Mouse (Mus musculus) kidney, postnatal 14 days (tissue): Measurements from ENCODE around the gene Tshz2.
A peak's percentile ranks its signal among the peaks of the same experiment; 100 is the strongest.
"Not testable (repeated sequence)": the region's sequence is repeated elsewhere in the genome, so short reads cannot be mapped to it uniquely, and the experiment has no call there.

Experiments
- DNase-seq: peaks from one replicate; pipeline ENCODE4 v3.0.0; 2022; ENCODE audit warnings: mixed read lengths

Tshz2 gene

DNA sequence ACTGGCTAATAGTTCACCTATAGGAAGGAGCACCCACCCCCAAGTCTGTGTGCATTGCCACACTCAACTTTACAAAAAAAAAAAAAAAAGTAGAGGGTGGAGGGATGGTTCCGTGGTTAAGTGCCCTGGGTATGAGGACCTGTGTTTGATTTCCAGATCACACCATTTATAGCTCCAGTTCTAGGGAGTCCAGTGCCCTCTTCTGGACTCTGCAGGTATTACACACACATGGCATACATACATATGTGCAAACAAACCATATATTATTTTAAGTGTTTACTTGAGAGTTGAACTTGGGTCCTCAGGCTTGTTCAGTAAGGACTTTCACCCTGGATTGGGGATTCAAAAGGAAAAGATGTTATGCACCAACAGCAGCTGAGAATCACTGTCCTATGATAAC is 127.3 kb downstream of the Tshz2 start:
- DNase-seq: no peak

DNA sequence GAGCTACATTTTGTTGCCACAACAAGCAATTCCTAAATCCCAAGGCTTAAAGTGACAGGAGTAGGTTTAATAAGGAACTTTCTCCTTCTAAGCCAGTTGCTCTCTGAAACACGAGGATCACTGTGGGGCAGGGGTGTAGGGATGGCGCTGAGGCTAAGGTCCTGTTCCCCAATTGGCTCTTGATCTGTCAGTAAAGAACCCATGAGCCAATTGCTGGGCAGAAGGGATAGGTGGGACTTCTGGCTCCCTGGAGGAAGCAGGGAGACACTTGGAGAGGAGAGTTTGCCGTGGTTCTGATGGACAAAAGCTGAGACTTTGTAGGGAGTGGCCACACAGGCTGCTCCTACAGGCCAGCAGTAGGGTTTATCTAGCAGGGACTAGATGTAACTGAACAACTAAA is 128.9 kb downstream of the Tshz2 start:
- no peak for DNase-seq

DNA sequence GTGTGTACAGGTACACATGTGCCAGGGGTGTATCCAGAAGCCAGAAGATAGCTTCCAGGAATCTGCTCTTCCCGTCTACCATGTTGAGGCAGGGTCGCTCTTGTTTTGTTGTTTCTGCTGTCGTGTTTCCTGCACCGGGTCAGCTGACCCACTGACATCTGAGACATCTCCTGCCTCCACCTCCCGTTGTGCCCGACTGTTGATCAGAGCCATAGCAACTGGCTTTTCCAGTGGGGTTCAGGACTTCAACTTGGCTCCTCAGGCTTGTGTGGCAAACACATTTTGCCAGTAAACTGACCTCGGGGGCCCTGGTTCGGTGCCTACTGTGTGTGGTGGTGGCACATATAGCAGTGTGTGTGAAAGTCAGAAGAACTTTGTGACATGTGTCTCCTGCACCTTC is 129.5 kb downstream of the Tshz2 start:
- DNase-seq: no peak

DNA sequence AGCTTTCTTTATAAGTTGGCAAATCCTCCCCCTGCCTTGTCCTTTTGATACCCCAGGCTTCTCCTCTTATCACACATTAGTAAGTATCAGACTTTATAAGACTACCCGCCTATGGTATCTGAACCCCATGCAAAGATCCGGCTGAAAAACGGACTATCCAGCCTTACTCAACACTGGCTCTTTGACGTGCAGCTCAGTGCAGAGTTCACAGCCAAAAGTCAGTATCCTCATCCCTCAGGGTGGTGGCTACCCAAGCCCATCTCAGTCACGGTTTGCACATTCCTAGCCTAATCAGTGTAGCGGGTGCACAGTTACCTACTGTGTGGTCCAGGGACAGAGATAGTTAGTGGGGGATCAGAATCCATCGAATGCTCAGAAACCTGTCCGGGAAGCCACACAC is 130.9 kb downstream of the Tshz2 start:
- DNase-seq: no peak

DNA sequence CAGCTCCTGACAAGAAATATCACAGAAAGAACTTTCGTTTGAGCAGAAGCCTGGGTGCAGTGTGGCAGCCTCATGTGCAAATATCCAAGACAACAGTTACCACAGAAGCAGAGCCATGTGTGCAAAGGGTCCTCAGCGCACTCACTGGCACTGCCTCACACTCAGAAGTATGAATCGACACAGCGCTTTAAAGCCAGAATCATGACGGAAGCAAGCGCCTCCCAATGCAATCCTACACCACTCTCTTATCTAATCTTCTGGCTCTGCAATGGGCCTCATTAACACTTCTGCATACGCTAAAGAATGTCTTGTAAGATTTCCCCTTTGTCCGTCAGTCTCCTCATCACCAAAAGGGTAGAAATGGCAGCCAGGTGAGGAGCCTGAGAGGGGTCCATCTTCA is 133.4 kb downstream of the Tshz2 start:
- DNase-seq: no peak

DNA sequence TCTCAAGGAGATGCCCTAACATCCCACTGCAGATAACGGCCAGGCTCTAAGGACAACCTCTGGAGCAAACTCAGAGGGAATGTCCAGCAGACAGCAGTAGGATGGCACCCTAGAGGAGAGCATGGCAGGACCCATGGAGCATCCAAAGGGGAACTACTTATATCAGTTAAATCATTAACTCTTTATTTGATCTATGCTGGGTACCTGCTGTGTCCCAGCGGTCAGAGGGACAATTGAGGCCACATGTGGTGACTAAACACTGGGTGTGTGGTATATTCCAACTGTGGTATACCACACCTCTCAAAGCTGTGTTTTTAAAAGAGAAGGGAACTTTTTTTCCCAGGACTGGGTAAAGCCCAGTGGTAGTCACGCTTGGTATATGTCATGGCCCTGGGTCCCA is 134.5 kb downstream of the Tshz2 start:
- DNase-seq: no peak

DNA sequence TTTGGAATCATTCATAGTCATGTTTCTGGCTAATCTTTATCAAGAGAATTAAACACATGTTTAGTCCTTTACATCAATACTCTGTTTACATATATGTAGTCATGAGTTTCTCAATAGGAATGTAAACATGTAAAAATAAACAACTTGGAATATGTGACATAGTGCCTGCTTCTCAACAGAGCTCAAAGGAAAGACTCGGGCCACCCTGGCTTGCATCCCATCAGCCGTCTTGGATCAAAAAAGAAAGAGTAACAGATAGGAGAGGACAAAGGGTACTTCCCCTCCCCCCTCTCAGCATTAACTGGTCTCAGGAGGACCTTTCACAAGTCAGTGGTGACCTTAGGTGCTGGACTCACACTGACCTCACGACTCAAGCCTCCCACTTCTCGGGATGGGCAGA is 142.3 kb downstream of the Tshz2 start:
- no peak for DNase-seq

DNA sequence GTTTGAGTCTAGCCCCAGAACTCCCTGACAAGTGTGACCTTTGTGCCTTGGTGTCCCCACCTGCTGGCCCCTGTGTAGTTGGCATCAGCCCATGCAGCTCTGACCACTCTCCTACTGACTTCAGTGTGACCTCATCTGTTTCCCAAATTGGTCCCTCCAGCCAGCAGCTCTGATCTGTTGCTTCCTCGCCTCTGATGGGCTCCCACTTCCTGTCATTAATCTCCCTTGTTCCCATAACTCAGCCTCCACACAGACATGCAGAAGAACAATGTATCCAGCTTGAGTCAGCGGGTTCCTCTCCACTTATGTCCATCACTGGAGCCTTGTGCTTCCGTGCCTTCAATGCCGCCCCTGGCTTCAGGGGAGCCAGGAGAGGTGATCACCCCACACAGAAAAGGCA is 144.4 kb downstream of the Tshz2 start:
- DNase-seq: peak; percentile 79

DNA sequence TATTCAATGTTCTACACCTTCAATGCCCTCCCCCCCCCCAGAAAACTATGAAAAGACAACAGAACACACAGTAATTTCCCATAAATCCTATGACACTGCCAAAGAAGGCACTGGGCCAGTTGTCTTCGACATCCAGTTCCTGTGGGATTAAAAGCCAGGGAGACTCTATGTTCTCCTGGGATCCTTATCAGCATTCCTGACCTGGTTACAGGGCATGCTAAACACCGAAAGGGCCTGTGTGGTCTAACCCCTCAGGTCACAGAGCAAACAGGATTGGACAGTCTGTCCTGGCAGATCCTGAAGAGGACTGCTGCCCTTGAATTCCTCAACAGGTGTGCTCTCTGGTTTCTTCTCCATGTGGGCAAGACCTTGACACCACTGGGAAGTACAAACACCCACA is 145.0 kb downstream of the Tshz2 start:
- peak; percentile 48 for DNase-seq

DNA sequence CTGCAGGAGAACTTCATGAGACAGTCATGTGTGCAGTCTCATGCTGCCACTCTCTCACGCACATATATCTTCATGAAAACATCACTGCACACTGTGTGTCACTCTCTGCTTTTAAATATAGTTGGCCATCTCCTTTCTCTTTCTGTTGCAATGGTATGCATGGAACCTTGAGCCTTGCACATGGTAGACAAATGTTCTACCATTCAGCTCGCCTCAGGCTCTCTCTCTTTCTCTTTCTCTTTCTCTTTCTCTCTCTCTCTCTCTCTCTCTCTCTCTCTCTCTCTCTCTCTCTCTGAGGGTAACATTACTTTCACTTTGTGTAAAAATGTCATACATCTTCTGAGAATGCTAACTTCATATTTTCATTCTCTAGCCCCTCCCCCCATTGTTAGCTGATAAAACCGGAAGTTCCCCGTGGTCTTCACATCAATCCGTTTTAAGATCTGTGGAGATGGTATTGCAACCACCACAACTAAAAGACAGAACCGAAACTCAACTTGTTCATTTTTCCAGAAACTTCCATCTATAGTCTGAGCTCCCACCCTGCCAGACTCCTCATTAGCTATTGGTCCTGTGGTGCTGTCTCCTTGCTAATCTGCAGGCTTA is 146.0 kb downstream of the Tshz2 start:
- DNase-seq: no peak

DNA sequence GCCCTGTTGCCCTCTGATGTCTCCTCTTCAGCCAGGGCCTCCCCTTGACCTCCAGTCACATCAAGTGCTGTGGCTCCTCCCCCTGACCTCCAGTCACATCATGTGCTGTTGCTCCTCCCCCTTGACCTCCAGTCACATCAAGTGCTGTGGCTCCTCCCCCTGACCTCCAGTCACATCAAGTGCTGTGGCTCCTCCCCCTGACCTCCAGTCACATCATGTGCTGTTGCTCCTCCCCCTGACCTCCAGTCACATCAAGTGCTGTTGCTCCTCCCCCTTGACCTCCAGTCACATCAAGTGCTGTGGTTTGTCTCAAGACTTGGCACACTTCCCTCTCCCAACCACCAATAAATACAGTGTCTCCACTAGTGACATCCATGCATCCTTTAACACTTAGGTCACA is 148.9 kb downstream of the Tshz2 start:
- DNase-seq: not testable (repeated sequence)

DNA sequence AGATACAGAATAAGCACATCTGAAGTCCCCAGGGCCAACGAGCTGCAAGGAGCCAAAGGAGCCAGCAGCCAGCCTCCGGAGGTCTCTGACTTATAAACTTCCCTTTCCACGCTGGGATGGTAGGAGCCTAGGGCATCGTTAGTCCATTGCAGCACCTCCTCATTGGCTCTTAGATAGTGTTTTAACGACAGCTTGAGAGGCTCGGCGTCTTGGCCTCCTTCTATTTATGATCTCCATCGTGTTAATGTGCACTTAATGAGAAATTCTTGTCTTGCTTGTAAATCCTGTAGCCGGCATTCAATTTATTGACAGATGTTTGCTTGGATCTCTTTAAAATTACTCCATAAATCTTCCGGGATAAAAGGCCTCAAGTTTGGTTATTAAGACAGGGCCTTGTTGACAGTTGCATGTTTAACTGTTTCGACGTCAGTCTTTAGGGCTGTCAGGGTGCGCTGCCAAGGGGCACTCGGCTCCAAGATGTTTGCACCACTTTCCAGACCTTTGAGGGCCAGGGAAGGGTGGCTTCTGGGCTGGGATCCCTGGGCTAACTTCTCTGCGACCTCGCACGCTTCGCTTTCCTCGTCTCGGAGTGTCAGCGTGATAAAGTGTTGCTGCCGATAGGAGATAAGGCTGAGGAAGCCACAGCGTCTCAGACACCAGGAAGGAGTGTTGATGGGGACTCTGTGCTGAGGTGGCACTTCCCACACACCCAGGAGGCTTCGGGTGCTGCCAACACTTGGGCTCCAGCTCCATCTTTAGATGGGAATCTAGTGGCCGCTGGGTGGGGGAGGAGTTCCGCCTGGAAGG is 150.3 kb downstream of the Tshz2 start:
- peak; percentile 14 for DNase-seq

DNA sequence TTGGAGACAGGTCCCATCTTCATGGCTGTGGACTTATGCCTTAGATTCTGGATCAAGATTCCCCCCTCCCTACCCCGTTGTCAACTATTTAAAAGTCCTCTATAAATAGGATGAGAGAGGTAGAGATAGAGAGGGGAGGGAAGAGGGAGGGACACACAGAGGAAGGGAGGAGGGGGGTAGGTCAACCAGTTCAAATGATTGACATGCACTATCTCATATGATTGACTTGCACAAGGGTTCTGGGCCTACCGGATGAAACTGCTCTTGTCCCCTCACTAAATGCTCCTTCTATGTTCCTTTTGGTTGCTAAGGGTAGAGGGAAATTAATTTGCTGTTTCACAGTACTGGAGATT is 150.8 kb downstream of the Tshz2 start:
- DNase-seq: no peak

DNA sequence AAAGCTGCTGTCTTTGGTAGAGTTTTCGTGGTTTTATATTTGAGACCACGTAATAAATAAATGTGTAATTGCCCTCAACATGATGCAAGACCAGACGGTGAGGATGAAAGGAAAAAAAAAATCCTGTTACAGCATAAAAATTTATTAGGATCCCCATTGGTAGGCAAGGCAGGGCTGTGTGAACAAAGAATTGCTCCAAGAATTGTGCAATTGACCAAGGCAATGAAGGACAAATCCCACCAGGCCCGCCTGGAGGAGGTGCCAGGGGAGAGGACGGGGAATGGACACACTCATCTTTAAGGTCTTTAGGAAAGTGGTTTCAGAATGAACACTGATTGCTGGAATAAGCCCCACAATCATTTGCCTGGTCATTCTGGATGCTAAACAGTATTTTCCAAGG is 154.6 kb downstream of the Tshz2 start:
- no peak for DNase-seq

DNA sequence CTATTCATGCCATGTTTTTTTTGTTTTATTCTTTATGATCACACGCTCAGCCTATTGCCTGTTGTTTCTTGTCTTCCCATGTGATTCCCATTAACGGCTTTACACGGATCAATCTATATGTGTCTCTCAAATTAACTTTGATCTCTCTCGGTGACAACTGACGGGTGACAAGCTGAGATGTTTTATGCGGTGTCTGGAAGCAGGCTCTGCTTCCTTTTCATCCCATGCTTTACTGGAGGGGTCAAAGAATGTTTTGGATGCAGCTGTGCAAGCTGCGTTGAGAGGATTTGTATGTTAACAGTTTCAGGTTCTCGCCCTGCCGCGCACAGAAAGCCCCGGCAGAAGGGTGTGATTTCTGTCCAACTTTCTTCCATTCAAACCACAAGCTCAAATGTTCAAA is 155.1 kb downstream of the Tshz2 start:
- DNase-seq: no peak

DNA sequence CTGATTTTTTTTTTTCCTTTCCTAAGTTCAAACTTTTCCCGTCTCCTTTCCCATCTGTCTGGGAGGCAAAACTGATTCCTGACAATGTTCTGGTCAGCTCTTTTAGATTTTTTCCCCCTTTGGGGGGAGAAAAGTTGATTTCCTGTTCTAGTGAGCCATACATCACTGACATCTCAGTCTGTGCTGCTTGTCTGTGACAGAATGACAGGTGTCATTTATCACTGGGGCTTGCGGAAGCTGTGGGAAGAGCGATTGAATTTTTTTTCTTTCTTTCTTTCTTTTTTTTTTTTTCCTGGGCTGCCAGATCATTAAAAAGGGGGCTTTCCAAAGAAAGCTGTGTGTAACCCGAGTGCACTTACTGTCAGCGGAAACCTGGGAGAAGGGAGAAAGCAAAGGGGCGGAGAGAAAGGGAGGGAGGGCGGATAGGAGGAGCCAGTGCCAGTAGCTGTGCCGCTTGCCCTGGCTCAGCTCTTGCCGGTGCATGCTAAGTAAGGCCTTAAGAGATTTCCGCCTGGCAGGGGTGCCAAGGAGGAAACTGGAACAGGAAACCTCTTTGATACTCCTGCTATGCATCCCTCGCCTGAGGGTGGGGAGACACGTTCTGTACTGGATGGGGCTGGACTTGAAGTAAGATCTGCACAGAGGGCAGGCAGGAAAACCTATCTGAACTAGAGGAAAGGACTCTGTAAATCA is 157.8 kb downstream of the Tshz2 start:
- peak; percentile 88 for DNase-seq

DNA sequence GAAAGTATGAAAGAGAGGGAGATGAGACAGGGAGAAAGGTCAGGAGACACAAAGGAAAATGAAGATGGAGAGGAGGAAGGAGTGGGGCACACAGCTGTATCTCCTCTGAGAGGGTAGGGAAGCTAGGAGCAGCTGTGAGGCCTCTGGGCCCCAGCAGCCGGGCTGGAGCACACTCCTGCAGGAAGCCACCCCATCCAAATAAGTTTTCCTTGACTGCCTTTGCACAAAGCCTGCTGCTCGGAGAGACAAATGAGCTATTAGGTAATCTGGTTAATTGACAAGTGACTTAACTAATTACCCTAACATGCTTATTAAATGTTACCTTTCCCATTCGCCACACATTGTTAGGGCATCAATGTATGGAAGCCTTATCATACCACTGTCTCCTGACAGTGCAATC is 159.9 kb downstream of the Tshz2 start:
- no peak for DNase-seq

DNA sequence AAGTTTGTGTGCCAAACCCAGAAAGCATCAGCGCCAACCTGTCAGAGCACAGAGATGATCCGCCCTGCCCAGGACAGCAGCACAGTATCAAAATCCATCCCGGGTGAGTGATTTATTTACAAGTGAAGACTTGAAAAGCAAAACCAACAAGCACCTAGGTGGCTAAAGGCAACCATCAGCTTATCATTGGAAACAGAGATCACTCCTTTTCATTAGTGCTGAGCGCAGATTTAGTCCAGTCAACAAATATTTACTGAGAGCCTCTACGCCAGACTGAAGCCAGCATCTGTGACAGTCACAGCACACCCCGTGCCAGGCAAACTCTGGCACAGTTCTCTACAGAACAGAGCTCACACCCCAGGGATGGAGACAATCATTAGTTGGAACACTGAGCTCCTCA is 169.4 kb downstream of the Tshz2 start:
- no peak for DNase-seq

DNA sequence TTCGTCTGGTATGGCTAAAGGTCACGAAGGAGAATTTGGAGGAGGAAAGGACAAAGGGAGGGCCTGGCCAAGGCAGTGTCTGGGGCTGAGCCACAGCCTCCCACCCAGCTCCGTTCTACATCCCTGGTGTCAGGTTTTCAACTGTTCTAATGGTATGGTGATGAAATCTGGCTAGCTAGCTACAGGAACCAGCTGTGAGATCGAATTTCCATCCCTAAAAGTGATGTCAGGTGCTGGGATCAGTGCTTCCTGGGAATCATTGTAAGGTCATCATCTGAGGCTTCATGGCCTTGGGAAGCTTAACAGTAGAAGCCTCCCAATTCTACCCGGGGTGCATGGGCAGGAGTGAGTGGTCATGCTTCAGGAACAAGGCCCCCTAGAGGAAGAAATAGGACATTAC is 171.6 kb downstream of the Tshz2 start:
- no peak for DNase-seq

DNA sequence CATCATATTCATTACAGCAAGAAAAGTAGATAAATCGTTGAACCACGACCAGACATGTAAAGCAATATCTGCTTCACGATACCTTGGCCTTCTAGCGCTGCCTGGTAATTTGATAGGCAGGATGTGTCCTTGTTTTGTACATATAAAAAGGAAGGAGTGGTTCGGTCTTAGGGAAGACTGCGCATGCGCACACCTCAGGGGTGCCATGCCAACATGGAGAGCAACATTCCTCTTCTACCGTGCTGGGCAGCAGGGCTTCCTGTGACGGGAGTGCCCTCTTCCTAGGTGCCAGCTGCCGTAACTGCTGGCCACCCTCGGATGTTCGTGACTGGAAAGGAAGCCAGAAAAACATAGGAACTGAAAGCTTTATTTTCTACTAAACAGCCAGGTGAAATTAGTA is 172.7 kb downstream of the Tshz2 start:
- DNase-seq: no peak

DNA sequence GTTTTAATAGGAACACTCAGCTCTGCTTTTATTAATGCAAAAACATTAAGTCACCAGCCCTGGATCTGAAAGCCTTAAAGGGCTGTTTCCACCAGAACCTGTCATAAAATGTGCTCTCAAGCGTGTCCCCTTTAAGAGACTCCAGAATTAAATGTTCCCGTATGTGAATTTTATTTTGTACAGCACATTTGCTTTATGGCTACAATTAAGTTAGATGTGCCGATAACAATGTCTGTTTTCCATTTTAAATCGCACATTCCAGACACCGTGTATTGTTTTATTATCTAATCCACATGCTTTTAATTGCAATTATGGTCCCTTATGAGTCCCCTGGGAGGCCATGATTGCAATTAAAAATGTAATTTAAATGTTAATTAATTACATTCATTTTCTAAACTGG is 178.8 kb downstream of the Tshz2 start:
- DNase-seq: no peak

DNA sequence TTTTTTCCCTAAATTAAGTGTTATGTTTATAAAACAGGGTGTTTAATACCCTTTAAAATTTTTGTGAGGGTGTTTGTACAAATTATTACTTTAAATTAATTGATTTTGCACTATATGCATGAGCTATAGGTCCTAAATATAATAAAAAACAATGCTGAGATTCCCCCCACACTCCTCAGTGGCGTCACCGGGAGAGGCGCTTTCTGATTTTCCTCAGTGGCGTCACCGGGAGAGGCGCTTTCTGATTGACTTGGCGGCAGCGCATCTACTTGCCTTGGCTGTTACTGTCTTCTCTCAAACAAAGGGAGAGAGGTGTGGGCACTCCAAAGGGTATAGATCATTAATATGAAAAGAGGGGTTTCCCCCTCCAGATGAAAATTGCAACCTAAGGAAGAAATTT is 179.2 kb downstream of the Tshz2 start:
- no peak for DNase-seq

DNA sequence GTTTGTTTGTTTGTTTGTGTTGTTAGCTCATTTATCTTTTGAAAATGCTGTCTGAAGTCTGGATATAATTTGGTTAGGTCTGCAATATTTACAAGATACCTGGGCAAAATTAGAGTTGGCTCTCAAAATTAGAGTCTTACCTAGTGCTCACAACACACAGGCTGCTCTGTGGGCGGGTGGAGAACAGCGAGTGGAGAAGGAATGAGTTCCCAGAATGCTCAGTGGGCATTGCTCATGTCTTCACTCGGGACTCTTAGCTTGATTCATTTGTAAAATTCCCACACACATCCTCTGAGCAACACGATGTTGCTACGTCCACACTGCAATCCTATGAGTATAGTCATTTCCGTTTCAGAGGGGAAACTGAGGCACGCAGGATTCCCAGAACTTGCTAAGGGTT is 180.1 kb downstream of the Tshz2 start:
- no peak for DNase-seq

DNA sequence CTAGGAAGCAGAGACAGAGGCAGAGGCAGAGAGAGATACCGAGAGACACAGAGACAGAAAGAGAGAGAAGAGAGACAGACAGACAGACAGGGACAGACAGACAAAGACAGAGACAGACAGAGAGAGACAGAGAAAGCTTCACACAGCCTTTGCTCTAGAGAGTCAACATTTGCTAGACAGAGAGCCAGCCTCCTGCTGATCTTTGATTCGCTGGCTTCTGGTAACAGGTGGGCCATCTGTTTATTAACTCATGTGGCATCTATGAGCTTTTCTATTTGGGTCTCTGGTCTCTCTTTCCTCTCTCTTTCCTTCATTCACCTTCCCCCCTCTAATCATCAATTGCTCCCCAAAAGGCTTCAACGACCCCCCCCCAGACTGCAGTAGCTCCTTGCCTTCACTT is 181.5 kb downstream of the Tshz2 start:
- DNase-seq: no peak

DNA sequence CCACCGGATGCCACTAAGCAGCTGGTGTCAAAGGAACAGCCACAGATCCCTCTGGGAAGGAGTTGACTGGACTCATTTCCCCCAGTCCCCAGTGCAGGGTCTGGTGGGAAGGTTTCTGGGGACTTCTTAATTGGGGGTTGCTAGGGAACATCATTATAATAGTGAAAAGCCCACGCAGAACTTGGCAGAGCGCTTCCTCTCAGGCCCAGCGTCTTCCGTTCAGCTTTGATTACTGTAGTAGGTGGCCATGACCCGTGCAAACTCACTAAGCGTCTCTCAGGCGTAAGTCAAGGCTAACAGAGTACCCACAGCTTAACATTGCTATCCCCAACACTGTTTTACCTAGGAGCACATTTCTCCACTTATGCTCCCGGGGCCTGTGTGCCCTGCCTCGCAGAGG is 181.9 kb downstream of the Tshz2 start:
- DNase-seq: no peak
